Mouse (Mus musculus): Measurements from ENCODE around the gene Trmu.
"Not testable (repeated sequence)": the region's sequence is repeated elsewhere in the genome, so short reads cannot be mapped to it uniquely, and the experiment has no call there.

The Trmu gene

GRCm38 (mm10) chr15:85878848-85879497 is at the start of gene Trmu:
Trmu (plus strand) TSS chr15:85879312.
- DNase-seq (ENCODE audit: low read depth) = peak; percentile 95

GRCm38 (mm10) chr15:85829470-85829869 is 49.6 kb upstream of the Trmu start:
- no peak for DNase-seq (ENCODE audit: low read depth)

- DNase-seq (ENCODE audit: low read depth) = peak; percentile 46
Measured at GRCm38 (mm10) chr15:85831954-85832590, 47.0 kb upstream of the Trmu start, which contains the start of gene Ttc38. Ttc38 (plus strand) TSS chr15:85832306.

GRCm38 (mm10) chr15:85832599-85832998 is 46.5 kb upstream of the Trmu start:
- no peak for DNase-seq (ENCODE audit: low read depth)

GRCm38 (mm10) chr15:85835335-85835734 is 43.8 kb upstream of the Trmu start:
- DNase-seq (ENCODE audit: low read depth) = peak; percentile 8

- no peak for DNase-seq (ENCODE audit: low read depth)
Measured at GRCm38 (mm10) chr15:85836887-85837286, 42.2 kb upstream of the Trmu start.

GRCm38 (mm10) chr15:85840983-85841382 is 38.1 kb upstream of the Trmu start:
- peak; percentile 28 for DNase-seq (ENCODE audit: low read depth)

GRCm38 (mm10) chr15:85841796-85842360 is 37.2 kb upstream of the Trmu start:
- no peak for DNase-seq (ENCODE audit: low read depth)

- no peak for DNase-seq (ENCODE audit: low read depth)
Measured at GRCm38 (mm10) chr15:85845071-85845470, 34.0 kb upstream of the Trmu start.

- peak; percentile 10 for DNase-seq (ENCODE audit: low read depth)
Measured at GRCm38 (mm10) chr15:85851656-85852392, 27.3 kb upstream of the Trmu start.

GRCm38 (mm10) chr15:85858980-85859489 is 20.1 kb upstream of the Trmu start:
- DNase-seq (ENCODE audit: low read depth) = no peak

- peak; percentile 97 for DNase-seq (ENCODE audit: low read depth)
Measured at GRCm38 (mm10) chr15:85859490-85860031, 19.6 kb upstream of the Trmu start, which contains the start of gene Gtse1. Gtse1 (plus strand) TSS chr15:85859745.

- DNase-seq (ENCODE audit: low read depth) = not testable (repeated sequence)
Measured at GRCm38 (mm10) chr15:85865913-85866312, 13.2 kb upstream of the Trmu start.

- peak; percentile 87 for DNase-seq (ENCODE audit: low read depth)
Measured at GRCm38 (mm10) chr15:85867696-85868095, 11.4 kb upstream of the Trmu start.

GRCm38 (mm10) chr15:85877336-85877735 is 1.8 kb upstream of the Trmu start:
- DNase-seq (ENCODE audit: low read depth) = no peak

GRCm38 (mm10) chr15:85879498-85879895 is 385 bp downstream of the Trmu start:
- no peak for DNase-seq (ENCODE audit: low read depth)

GRCm38 (mm10) chr15:85885606-85886005 is 6.5 kb downstream of the Trmu start:
- no peak for DNase-seq (ENCODE audit: low read depth)

GRCm38 (mm10) chr15:85889235-85889634 is 10.1 kb downstream of the Trmu start:
- no peak for DNase-seq (ENCODE audit: low read depth)

GRCm38 (mm10) chr15:85891971-85892370 is 12.9 kb downstream of the Trmu start:
- DNase-seq (ENCODE audit: low read depth) = no peak

- no peak for DNase-seq (ENCODE audit: low read depth)
Measured at GRCm38 (mm10) chr15:85892498-85893118, 13.5 kb downstream of the Trmu start.

GRCm38 (mm10) chr15:85893871-85894270 is 14.8 kb downstream of the Trmu start:
- DNase-seq (ENCODE audit: low read depth) = no peak

- peak; percentile 80 for DNase-seq (ENCODE audit: low read depth)
Measured at GRCm38 (mm10) chr15:85896284-85896683, 17.2 kb downstream of the Trmu start.

All from NIH3T3 (cell line).